Mouse (Mus musculus): ENCODE measurements at regions not wholly inside any gene's neighbourhood (a gene's known extent, or its start where the extent isn't known, plus 50 kb on each side); places are given as distances from the start of the nearest gene placed in this dataset.
"Not testable (repeated sequence)": the region's sequence is repeated elsewhere in the genome, so short reads cannot be mapped to it uniquely, and the experiment has no call there.

DNA sequence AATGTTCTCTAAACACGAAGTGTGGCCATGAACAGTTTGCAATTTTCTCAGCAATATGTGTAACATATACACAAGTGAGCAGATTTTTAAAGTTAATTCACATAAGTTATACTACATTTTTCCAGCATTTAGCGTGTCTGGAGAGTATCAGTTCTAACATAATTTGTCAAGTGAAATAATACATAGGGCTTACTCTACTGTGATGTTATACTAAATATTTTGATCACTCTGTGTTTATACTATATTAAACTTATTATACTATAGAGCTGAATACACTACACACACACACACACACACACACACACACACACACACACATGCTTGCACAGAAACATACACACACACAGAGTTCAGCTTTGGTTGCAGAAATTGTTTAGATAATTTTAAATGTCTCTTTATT is 155.3 kb upstream of the Fbxl7 start:
- ATAC-seq (ENCODE audit: extremely low read depth, insufficient number of reproducible peaks, low FRiP score, low TSS enrichment) = no peak
- H3K4me1 ChIP-seq = no peaks in the 10 kb centered on the region

DNA sequence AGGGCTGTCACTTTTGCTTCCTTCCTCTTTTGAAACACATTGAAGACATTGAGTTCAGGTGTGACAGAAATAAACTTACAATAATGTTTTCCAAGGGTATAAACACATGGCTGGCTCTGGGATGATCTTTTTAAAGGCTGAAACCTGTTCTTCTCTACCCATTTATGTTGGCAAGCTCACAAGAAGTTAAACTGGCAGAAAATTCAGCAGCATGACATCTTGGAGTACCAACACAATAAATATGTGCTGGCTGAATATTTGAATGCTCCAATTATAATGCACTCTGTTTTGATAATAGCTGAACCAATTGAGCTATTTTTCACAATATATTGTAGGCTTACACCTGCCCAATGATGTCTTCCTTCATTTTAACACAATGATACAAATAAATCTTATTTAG is 168.1 kb upstream of the Fbxl7 start:
- Histone ChIP-seq H3K4me1 (no peaks in the 10 kb centered on the region), H3K27me3 (replicated peaks) (no peaks in the 10 kb centered on the region), H3K9me3 (no peaks in the 10 kb centered on the region), H3K9ac (no peak overlapping the region), H3K4me3 (no peak overlapping the region), H3K27ac (replicated peaks) (no peak overlapping the region), H3K36me3 (no peaks in the 10 kb centered on the region), H3K4me2 (no peak overlapping the region)
- ATAC-seq (ENCODE audit: extremely low read depth, insufficient number of reproducible peaks, low FRiP score, low TSS enrichment) = no peak

More for the DNA sequence above, 155.3 kb upstream of the Fbxl7 start:
- 69% methylated on average over 2 of the region's 2 CpGs for WGBS
- H3K36me3 ChIP-seq = no peaks in the 10 kb centered on the region
- no peak overlapping the region for H3K4me3 ChIP-seq
- H3K4me2 ChIP-seq = no peak overlapping the region
- H3K27ac ChIP-seq (replicated peaks) = no peak overlapping the region
- H3K27me3 ChIP-seq (replicated peaks) = no peaks in the 10 kb centered on the region
- no peaks in the 10 kb centered on the region for H3K9me3 ChIP-seq
- no peak overlapping the region for H3K9ac ChIP-seq

DNA sequence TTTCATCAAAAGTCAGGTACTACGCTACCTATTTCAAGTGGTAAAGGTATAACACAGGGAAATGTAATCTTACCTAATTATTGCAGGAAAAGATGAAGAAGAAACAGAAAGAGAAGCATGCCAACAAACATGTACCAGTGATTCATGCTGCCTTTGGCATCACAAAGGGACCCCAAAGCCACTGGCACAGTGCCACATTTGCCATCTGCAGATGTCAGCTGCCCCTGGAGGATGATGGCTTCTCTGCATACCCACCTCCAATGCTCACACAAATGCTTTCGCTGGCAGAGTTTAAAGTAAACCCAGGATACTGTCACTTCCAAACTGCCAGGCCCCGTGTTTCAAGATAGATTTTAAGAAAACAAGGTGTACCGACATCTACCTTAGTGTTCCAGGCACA is 168.6 kb upstream of the Fbxl7 start:
- Histone ChIP-seq H3K4me2 (no peak overlapping the region), H3K27me3 (replicated peaks) (no peaks in the 10 kb centered on the region), H3K36me3 (no peaks in the 10 kb centered on the region), H3K4me3 (no peak overlapping the region), H3K9me3 (no peaks in the 10 kb centered on the region), H3K4me1 (no peaks in the 10 kb centered on the region), H3K9ac (no peak overlapping the region), H3K27ac (replicated peaks) (no peak overlapping the region)
- no peak for ATAC-seq (ENCODE audit: extremely low read depth, insufficient number of reproducible peaks, low FRiP score, low TSS enrichment)
- 73% methylated on average over 4 of the region's 4 CpGs for WGBS

DNA sequence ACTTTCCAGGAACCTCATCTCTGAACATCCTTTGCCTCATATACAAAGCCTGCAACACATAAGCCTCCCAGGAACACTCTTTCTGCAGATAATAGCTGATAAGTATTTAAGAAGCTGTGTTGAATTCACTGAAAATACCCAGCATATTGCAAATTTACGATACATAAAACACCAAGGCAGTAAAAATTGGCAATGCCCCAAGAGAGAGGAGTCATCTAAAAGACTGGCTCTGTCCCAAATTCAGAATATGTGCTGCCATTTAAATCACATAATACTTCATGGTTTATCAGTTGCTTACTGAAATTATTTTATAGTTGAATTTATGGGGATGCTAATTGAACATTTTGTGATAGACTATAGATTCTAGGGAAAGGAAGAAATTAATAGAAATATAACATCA is 172.3 kb upstream of the Fbxl7 start:
- WGBS = 60% methylated on average over 1 of the region's 1 CpGs
- ATAC-seq (ENCODE audit: extremely low read depth, insufficient number of reproducible peaks, low FRiP score, low TSS enrichment) = no peak
- Histone ChIP-seq H3K4me2 (no peak overlapping the region), H3K27me3 (replicated peaks) (no peaks in the 10 kb centered on the region), H3K27ac (replicated peaks) (no peak overlapping the region), H3K9ac (no peak overlapping the region), H3K4me3 (no peak overlapping the region), H3K36me3 (no peaks in the 10 kb centered on the region), H3K9me3 (no peaks in the 10 kb centered on the region), H3K4me1 (peaks cover 17% of the 10 kb centered on the region)

DNA sequence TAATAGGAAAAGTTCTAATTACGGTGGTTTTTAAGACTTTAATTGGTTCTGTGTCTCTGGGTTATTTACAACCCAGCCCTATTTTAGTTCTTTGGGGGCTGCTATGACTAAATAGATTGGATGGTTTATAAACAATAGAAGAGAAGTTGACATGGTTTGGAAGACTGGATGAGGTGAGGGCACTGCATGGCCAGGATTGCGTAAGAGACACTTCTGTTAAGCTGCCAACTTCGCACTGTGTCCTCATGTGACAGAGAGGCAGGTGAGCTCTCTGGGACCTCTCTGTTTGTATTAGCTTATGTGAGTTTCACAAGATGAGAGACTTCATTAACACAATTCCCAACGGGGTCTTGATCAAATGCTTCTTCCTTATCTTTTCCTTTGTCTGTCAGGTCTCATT is 182.5 kb upstream of the Fbxl7 start:
- Histone ChIP-seq H3K4me1 (no peaks in the 10 kb centered on the region), H3K4me3 (no peak overlapping the region), H3K9me3 (no peaks in the 10 kb centered on the region), H3K27me3 (replicated peaks) (no peaks in the 10 kb centered on the region), H3K36me3 (no peaks in the 10 kb centered on the region), H3K9ac (no peak overlapping the region), H3K27ac (replicated peaks) (no peak overlapping the region), H3K4me2 (no peak overlapping the region)
- 75% methylated on average over 4 of the region's 4 CpGs for WGBS
- ATAC-seq (ENCODE audit: extremely low read depth, insufficient number of reproducible peaks, low FRiP score, low TSS enrichment) = no peak

DNA sequence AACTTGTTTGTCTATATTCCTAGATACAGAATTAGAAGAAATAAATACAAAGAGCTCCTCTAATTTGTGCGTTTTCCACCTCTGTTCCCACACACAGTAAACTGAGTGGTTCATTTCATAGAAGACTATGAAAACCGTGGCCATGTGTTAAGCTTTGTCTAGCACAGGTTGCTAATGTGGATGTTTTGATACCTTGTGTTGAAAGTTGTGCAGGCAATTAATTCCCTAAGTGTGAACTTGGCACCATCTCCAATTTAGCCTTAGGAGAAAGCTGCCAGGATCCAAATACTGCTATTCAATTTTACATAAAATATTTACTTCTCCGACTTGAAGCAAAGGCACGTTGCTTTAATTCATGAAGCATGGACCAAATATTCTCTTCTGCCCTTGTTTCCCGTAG is 187.4 kb upstream of the Fbxl7 start:
- Histone ChIP-seq H3K27ac (replicated peaks) (no peak overlapping the region), H3K9me3 (no peaks in the 10 kb centered on the region), H3K4me3 (no peak overlapping the region), H3K36me3 (no peaks in the 10 kb centered on the region), H3K9ac (no peak overlapping the region), H3K27me3 (replicated peaks) (no peaks in the 10 kb centered on the region), H3K4me1 (no peaks in the 10 kb centered on the region), H3K4me2 (no peak overlapping the region)
- WGBS = 80% methylated on average over 5 of the region's 5 CpGs
- ATAC-seq (ENCODE audit: extremely low read depth, insufficient number of reproducible peaks, low FRiP score, low TSS enrichment) = no peak

DNA sequence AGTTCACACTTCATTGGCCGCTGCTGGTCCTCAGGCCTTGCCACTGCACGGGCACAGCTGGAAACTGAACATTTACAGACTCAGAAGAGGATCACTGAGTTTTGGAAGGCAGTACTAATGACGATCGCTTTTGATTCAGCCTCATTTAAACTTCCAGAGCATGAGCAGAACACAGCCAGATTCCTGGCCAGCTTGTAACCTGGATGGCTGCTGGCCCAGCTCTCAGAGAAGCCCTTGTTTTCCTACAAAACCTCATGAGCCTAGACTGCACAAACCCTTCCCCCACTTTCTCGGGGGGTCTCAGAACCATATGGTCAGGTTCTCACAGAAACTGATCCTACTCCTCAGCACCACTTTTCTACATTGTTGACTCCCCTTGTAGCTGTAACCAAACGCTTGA is 188.2 kb upstream of the Fbxl7 start:
- WGBS = 74% methylated on average over 6 of the region's 6 CpGs
- Histone ChIP-seq H3K9ac (no peak overlapping the region), H3K27me3 (replicated peaks) (no peaks in the 10 kb centered on the region), H3K4me2 (no peak overlapping the region), H3K4me3 (no peak overlapping the region), H3K27ac (replicated peaks) (no peak overlapping the region), H3K36me3 (no peaks in the 10 kb centered on the region), H3K9me3 (no peaks in the 10 kb centered on the region), H3K4me1 (no peaks in the 10 kb centered on the region)
- ATAC-seq (ENCODE audit: extremely low read depth, insufficient number of reproducible peaks, low FRiP score, low TSS enrichment) = no peak

DNA sequence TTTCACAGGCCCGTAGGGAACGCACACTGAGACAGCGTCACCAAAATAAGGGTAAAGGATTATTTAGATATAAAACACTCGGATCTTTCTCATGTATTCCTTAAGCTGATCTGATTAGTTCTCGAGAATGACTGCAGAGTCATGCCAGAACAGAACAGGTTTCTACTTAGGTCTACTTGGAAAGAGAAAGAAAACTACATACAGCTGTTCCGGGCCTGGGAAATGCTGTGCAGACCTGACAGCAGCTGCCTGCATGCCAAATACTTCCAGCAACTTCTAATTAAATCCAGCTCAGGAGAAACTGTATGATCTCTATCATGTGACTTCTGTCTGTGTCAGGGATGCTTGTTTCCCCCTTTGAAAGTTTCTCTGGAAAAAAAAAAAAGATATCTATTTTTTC is 193.8 kb upstream of the Fbxl7 start:
- 71% methylated on average over 6 of the region's 6 CpGs for WGBS
- no peaks in the 10 kb centered on the region for H3K9me3 ChIP-seq
- H3K4me2 ChIP-seq = no peak overlapping the region
- no peaks in the 10 kb centered on the region for H3K4me1 ChIP-seq
- no peak overlapping the region for H3K9ac ChIP-seq
- no peaks in the 10 kb centered on the region for H3K36me3 ChIP-seq
- ATAC-seq (ENCODE audit: extremely low read depth, insufficient number of reproducible peaks, low FRiP score, low TSS enrichment) = no peak
- H3K27me3 ChIP-seq (replicated peaks) = no peaks in the 10 kb centered on the region
- no peak overlapping the region for H3K27ac ChIP-seq (replicated peaks)
- H3K4me3 ChIP-seq = no peak overlapping the region

DNA sequence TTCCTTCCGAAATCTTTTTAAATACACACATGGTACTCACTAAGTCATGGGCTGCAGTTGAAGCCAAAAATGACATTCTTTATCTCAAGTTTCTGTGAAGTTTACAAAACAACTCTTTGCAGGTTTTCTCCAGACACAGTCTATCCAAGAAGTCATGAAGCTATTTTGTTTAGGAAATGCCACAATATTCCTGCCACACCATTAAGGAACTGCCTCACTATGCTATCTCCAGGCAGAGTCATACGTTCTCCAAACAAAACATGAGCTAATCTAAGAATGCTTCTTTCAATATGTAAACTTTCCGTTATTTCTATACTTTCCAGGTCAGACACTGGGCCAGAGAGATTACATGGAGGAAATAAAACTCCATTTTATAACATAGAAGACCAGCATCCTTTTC is 198.7 kb upstream of the Fbxl7 start:
- no peaks in the 10 kb centered on the region for H3K27me3 ChIP-seq (replicated peaks)
- WGBS = 45% methylated on average over 3 of the region's 3 CpGs
- ATAC-seq (ENCODE audit: extremely low read depth, insufficient number of reproducible peaks, low FRiP score, low TSS enrichment) = no peak
- no peak overlapping the region for H3K27ac ChIP-seq (replicated peaks)
- no peak overlapping the region for H3K4me2 ChIP-seq
- no peak overlapping the region for H3K9ac ChIP-seq
- H3K4me1 ChIP-seq = no peaks in the 10 kb centered on the region
- H3K4me3 ChIP-seq = no peak overlapping the region
- no peaks in the 10 kb centered on the region for H3K9me3 ChIP-seq
- H3K36me3 ChIP-seq = no peaks in the 10 kb centered on the region

DNA sequence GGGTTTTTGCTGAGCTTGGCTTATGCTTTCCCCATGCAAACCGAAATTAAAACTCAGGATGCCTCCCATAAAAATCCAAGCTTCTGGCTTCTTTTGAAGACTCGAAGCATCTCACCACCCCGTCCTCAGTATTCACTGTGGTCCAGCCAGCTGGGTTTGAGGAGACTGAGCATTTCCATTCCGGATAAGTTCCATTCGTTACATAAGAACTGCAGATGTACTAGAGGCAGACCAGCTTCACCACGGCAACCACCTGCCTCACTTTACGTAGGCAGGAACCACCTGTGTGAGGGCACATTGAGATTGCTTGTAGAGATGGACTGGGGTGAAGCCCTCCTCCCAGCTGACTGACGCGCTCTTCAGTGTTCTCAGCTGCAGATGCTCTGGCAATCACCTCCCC is 199.9 kb upstream of the Fbxl7 start:
- Histone ChIP-seq H3K27me3 (replicated peaks) (no peaks in the 10 kb centered on the region), H3K9me3 (no peaks in the 10 kb centered on the region), H3K4me3 (no peak overlapping the region), H3K27ac (replicated peaks) (no peak overlapping the region), H3K36me3 (no peaks in the 10 kb centered on the region), H3K4me2 (no peak overlapping the region), H3K9ac (no peak overlapping the region), H3K4me1 (no peaks in the 10 kb centered on the region)
- no peak for ATAC-seq (ENCODE audit: extremely low read depth, insufficient number of reproducible peaks, low FRiP score, low TSS enrichment)
- WGBS = 77% methylated on average over 9 of the region's 9 CpGs

DNA sequence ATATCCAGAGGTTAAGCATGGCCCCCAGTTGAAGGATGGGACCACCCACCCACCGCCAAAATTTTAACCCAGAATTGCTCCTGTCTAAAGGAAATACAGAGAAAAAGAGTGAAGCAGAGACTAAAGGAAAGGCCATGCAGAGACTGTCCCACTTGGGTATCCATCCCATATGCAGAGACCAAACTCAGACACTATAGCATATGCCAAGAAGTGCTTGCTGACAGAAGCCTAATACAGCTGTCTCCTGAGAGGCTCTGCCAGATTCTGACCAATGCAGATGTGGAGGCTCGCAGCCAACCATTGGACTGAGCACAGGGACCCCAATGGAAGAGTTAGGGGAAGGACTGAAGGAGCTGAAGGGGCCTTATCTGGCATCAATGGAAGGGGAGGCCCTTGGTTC is 206.2 kb upstream of the Fbxl7 start:
- H3K4me1 ChIP-seq; H3K9me3 ChIP-seq; H3K27me3 ChIP-seq (replicated peaks); ATAC-seq (ENCODE audit: extremely low read depth, insufficient number of reproducible peaks, low FRiP score, low TSS enrichment); H3K9ac ChIP-seq; H3K36me3 ChIP-seq; H3K27ac ChIP-seq (replicated peaks); H3K4me2 ChIP-seq; H3K4me3 ChIP-seq: not testable (repeated sequence)
- 72% methylated on average over 2 of the region's 2 CpGs for WGBS

DNA sequence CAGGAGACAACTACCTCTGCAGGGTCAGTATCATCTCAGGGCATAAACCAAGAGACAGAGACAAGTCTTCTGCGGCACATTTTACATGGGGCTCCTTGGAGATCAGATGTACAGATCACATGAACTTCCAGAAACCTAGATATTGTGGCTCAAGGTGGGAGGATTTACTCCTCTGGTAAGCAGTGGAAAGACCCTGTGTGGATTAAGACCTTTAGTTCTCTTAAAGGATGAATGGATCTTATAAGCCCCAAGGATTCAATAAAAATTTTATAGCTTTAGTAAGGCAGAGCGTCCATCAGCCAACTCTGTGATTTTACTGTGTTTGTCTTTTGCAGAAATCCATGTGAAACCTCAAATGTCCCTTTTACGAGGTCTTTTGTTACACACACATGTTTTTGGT is 213.8 kb upstream of the Fbxl7 start:
- no peaks in the 10 kb centered on the region for H3K27me3 ChIP-seq (replicated peaks)
- H3K36me3 ChIP-seq = no peaks in the 10 kb centered on the region
- 74% methylated on average over 3 of the region's 3 CpGs for WGBS
- H3K4me2 ChIP-seq = no peak overlapping the region
- H3K9ac ChIP-seq = no peak overlapping the region
- H3K4me3 ChIP-seq = no peak overlapping the region
- no peak for ATAC-seq (ENCODE audit: extremely low read depth, insufficient number of reproducible peaks, low FRiP score, low TSS enrichment)
- H3K4me1 ChIP-seq = no peaks in the 10 kb centered on the region
- H3K27ac ChIP-seq (replicated peaks) = no peak overlapping the region
- H3K9me3 ChIP-seq = peaks cover 3% of the 10 kb centered on the region; the same call in 1 of the 2 replicates

DNA sequence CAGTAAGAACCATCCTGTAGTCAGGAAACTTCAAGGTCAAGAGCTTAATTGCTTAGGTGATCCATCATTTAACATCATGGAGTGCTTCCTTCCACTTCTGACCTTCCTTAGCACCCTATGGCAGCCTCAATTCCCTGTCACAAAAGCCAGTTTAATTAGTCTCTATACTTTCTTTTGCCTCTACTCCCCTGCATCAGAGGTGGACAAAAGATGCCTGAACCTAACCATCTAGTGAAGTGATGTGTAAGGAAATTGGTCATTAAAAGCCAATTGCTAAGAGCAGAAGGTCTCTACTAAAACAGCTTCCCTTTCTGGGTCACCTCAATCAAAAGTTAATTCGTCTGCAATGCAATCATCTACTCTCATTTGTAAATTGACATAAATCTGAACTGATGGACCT is 234.3 kb upstream of the Fbxl7 start:
- Histone ChIP-seq H3K4me2 (no peak overlapping the region), H3K36me3 (no peaks in the 10 kb centered on the region), H3K4me1 (no peaks in the 10 kb centered on the region), H3K9ac (no peak overlapping the region), H3K27ac (replicated peaks) (no peak overlapping the region), H3K27me3 (replicated peaks) (no peaks in the 10 kb centered on the region), H3K4me3 (no peak overlapping the region), H3K9me3 (no peaks in the 10 kb centered on the region)
- WGBS = 46% methylated on average over 1 of the region's 1 CpGs
- ATAC-seq (ENCODE audit: extremely low read depth, insufficient number of reproducible peaks, low FRiP score, low TSS enrichment) = no peak
